Mouse (Mus musculus) thymus, postnatal 25 days (tissue): ENCODE data around the gene Hist1h2af.
A peak's percentile ranks its signal among the peaks of the same experiment; 100 is the strongest.

Experiments used
- DNase-seq: peaks from one replicate; pipeline ENCODE4 v3.0.0; 2022

Gene Hist1h2af

GRCm38 (mm10) chr13:23581408-23582218 lies 47.9 kb downstream of the Hist1h2af start, which contains the start of gene Hist1h4d:
Hist1h4d (plus strand) TSS chr13:23581598.
- peak; percentile 98 for DNase-seq

DNA sequence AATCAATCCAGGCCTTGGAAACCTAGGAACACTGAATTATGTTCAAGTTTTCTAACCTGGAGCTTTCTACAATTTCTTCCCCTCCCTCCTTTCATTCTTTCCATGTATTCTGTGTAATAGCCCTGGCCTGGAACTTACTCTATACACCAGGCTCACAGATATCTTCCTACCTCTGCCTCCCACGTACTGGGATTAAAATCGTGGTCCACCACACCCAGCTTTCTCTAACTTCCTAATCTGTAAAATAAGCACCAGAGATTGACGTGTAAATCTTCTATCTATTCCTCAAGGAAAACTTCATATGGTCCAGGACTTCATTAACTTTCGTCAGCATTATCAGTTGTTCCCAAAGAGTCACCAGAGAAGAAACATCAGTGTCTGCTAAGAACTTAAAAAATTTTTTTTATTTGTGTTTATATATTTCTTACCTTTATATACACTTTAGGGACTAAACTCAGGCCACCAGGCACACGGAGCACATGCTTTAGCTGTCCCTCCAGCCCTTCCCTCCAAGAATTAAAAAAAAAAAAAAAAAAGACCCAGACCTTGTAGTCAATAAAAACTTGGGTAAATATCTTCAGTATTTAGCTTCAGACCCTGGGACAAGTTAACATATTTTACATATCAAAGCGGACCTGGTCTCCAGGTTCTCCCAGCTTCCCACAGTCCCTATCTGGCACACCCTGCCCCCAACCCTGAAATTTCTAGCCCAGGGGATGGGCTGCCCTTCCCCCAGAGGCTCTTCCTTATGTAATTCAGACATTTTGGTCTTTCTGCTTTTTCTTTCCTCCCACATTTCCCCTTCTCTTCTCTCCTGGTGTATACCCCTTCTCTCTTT lies 48.7 kb downstream of the Hist1h2af start:
- no peak for DNase-seq

GRCm38 (mm10) chr13:23583387-23584068 lies 49.8 kb downstream of the Hist1h2af start:
- DNase-seq: no peak
